Mouse (Mus musculus): ENCODE measurements at regions not wholly inside any gene's neighbourhood (a gene's known extent, or its start where the extent isn't known, plus 50 kb on each side); places are given as distances from the start of the nearest gene placed in this dataset.

DNA sequence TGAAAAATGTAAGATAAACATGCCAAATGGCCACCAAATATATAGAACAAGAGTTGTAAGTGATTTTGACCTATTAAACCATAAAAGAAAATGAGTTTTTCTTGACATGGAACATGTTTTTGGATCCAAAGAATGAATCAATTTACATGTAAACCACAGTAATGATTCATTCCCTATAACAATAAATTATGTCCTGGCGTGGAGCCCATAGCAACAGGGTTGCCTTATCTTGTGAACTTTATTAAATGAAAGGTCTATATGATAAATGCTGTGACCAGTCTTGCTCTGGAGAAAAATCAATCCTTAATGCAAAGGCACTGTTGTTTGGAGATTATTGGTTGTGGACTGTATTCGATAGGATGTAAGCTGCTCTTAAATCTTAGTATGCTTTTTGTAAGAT is 538.0 kb upstream of the N6amt1 start:
- no peak for TF ChIP-seq CHD2 (IDR thresholded peaks at IDR 0.05; ENCODE audit: low read depth, low read length)
- no peak for TF ChIP-seq MAFK (IDR thresholded peaks at IDR 0.05; ENCODE audit: insufficient read depth, low read depth, low read length)
- TF ChIP-seq HCFC1 (IDR thresholded peaks at IDR 0.05; ENCODE audit: borderline replicate concordance, insufficient read depth, low read length) = no peak
- no peak for TF ChIP-seq ZNF384 (IDR thresholded peaks at IDR 0.05; ENCODE audit: low read depth, low read length)
- TF ChIP-seq ZC3H11A (IDR thresholded peaks at IDR 0.05; ENCODE audit: borderline replicate concordance, low read depth, low read length) = no peak

GRCm38 (mm10) chr16:86812692-86813091 is 541.3 kb upstream of the N6amt1 start:
- TF ChIP-seq ZC3H11A (IDR thresholded peaks at IDR 0.05; ENCODE audit: borderline replicate concordance, low read depth, low read length) = no peak
- no peak for TF ChIP-seq ZNF384 (IDR thresholded peaks at IDR 0.05; ENCODE audit: low read depth, low read length)
- no peak for TF ChIP-seq CHD2 (IDR thresholded peaks at IDR 0.05; ENCODE audit: low read depth, low read length)
- TF ChIP-seq MAFK (IDR thresholded peaks at IDR 0.05; ENCODE audit: insufficient read depth, low read depth, low read length) = no peak
- no peak for TF ChIP-seq HCFC1 (IDR thresholded peaks at IDR 0.05; ENCODE audit: borderline replicate concordance, insufficient read depth, low read length)
- no peaks in the 10 kb centered on the region for H3K9me3 ChIP-seq (ENCODE audit: control insufficient read depth, insufficient read depth, low read depth, low read length)
- no peak overlapping the region for H3K4me3 ChIP-seq (ENCODE audit: insufficient read depth in 1 of 2, low read depth in 1 of 2, low read length in 2 of 2, poor library complexity in 1 of 2, severe bottlenecking in 1 of 2)
- H3K27ac ChIP-seq (ENCODE audit: insufficient read depth, low read depth, low read length, poor library complexity, severe bottlenecking) = no peak overlapping the region
- in situ Hi-C loops (cut with MboI; ENCODE audit: low sequenced_read_pairs in 2 of 2, unreplicated experiment in 2 of 2) = no loop called here
- DNase-seq (ENCODE audit: low read depth, low spot score) = no peak
- H3K36me3 ChIP-seq (ENCODE audit: control insufficient read depth, insufficient read depth, low read length, poor library complexity, severe bottlenecking) = no peaks in the 10 kb centered on the region
- H3K9ac ChIP-seq (ENCODE audit: insufficient read depth, low read depth, low read length, poor library complexity, severe bottlenecking) = no peak overlapping the region
- no peaks in the 10 kb centered on the region for H3K4me1 ChIP-seq (ENCODE audit: control insufficient read depth in 2 of 2, insufficient read depth in 2 of 2, low read length in 2 of 2, poor library complexity in 1 of 2)

More for the DNA sequence above, 538.0 kb upstream of the N6amt1 start:
- DNase-seq (ENCODE audit: low read depth, low spot score) = no peak
- Histone ChIP-seq H3K4me1 (ENCODE audit: control insufficient read depth in 2 of 2, insufficient read depth in 2 of 2, low read length in 2 of 2, poor library complexity in 1 of 2) (no peaks in the 10 kb centered on the region), H3K9ac (ENCODE audit: insufficient read depth, low read depth, low read length, poor library complexity, severe bottlenecking) (no peak overlapping the region), H3K9me3 (ENCODE audit: control insufficient read depth, insufficient read depth, low read depth, low read length) (no peaks in the 10 kb centered on the region), H3K36me3 (ENCODE audit: control insufficient read depth, insufficient read depth, low read length, poor library complexity, severe bottlenecking) (no peaks in the 10 kb centered on the region), H3K4me3 (ENCODE audit: insufficient read depth in 1 of 2, low read depth in 1 of 2, low read length in 2 of 2, poor library complexity in 1 of 2, severe bottlenecking in 1 of 2) (no peak overlapping the region), H3K27ac (ENCODE audit: insufficient read depth, low read depth, low read length, poor library complexity, severe bottlenecking) (no peak overlapping the region)
- in situ Hi-C loops (cut with MboI; ENCODE audit: low sequenced_read_pairs in 2 of 2, unreplicated experiment in 2 of 2) = no loop called here

- Histone ChIP-seq H3K4me3 (ENCODE audit: insufficient read depth in 1 of 2, low read depth in 1 of 2, low read length in 2 of 2, poor library complexity in 1 of 2, severe bottlenecking in 1 of 2) (no peak overlapping the region), H3K9ac (ENCODE audit: insufficient read depth, low read depth, low read length, poor library complexity, severe bottlenecking) (no peak overlapping the region), H3K36me3 (ENCODE audit: control insufficient read depth, insufficient read depth, low read length, poor library complexity, severe bottlenecking) (no peaks in the 10 kb centered on the region), H3K27ac (ENCODE audit: insufficient read depth, low read depth, low read length, poor library complexity, severe bottlenecking) (no peak overlapping the region), H3K4me1 (ENCODE audit: control insufficient read depth in 2 of 2, insufficient read depth in 2 of 2, low read length in 2 of 2, poor library complexity in 1 of 2) (no peaks in the 10 kb centered on the region), H3K9me3 (ENCODE audit: control insufficient read depth, insufficient read depth, low read depth, low read length) (no peaks in the 10 kb centered on the region)
- no peak for DNase-seq (ENCODE audit: low read depth, low spot score)
- in situ Hi-C loops (cut with MboI; ENCODE audit: low sequenced_read_pairs in 2 of 2, unreplicated experiment in 2 of 2) = no loop called here
- TF ChIP-seq ZNF384 (IDR thresholded peaks at IDR 0.05; ENCODE audit: low read depth, low read length) (no peak), CHD2 (IDR thresholded peaks at IDR 0.05; ENCODE audit: low read depth, low read length) (no peak), HCFC1 (IDR thresholded peaks at IDR 0.05; ENCODE audit: borderline replicate concordance, insufficient read depth, low read length) (no peak), MAFK (IDR thresholded peaks at IDR 0.05; ENCODE audit: insufficient read depth, low read depth, low read length) (no peak), ZC3H11A (IDR thresholded peaks at IDR 0.05; ENCODE audit: borderline replicate concordance, low read depth, low read length) (no peak)
Measured at GRCm38 (mm10) chr16:86808644-86809324, 545.2 kb upstream of the N6amt1 start.

- in situ Hi-C loops (cut with MboI; ENCODE audit: low sequenced_read_pairs in 2 of 2, unreplicated experiment in 2 of 2) = no loop called here
- H3K9ac ChIP-seq (ENCODE audit: insufficient read depth, low read depth, low read length, poor library complexity, severe bottlenecking) = no peak overlapping the region
- H3K4me1 ChIP-seq (ENCODE audit: control insufficient read depth in 2 of 2, insufficient read depth in 2 of 2, low read length in 2 of 2, poor library complexity in 1 of 2) = no peaks in the 10 kb centered on the region
- H3K9me3 ChIP-seq (ENCODE audit: control insufficient read depth, insufficient read depth, low read depth, low read length) = no peaks in the 10 kb centered on the region
- H3K27ac ChIP-seq (ENCODE audit: insufficient read depth, low read depth, low read length, poor library complexity, severe bottlenecking) = no peak overlapping the region
- TF ChIP-seq MAFK (IDR thresholded peaks at IDR 0.05; ENCODE audit: insufficient read depth, low read depth, low read length) (no peak), ZC3H11A (IDR thresholded peaks at IDR 0.05; ENCODE audit: borderline replicate concordance, low read depth, low read length) (no peak), ZNF384 (IDR thresholded peaks at IDR 0.05; ENCODE audit: low read depth, low read length) (no peak), CHD2 (IDR thresholded peaks at IDR 0.05; ENCODE audit: low read depth, low read length) (no peak), HCFC1 (IDR thresholded peaks at IDR 0.05; ENCODE audit: borderline replicate concordance, insufficient read depth, low read length) (no peak)
- no peak for DNase-seq (ENCODE audit: low read depth, low spot score)
- H3K4me3 ChIP-seq (ENCODE audit: insufficient read depth in 1 of 2, low read depth in 1 of 2, low read length in 2 of 2, poor library complexity in 1 of 2, severe bottlenecking in 1 of 2) = no peak overlapping the region
- H3K36me3 ChIP-seq (ENCODE audit: control insufficient read depth, insufficient read depth, low read length, poor library complexity, severe bottlenecking) = no peaks in the 10 kb centered on the region
Measured at GRCm38 (mm10) chr16:86806374-86806773, 547.6 kb upstream of the N6amt1 start.

All from ES-E14 (cell line).